Mouse (Mus musculus): Measurements from ENCODE around the gene Abca12.

GRCm38 (mm10) chr1:71341370-71342260, 73.1 kb downstream of the Abca12 start:
- TF ChIP-seq ETS1 (conservative IDR thresholded peaks at IDR 0.05; ENCODE audit: low read depth, low read length) (no peak), CTCF (conservative IDR thresholded peaks at IDR 0.05 in 1 of 2, IDR thresholded peaks at IDR 0.05 in 1 of 2; ENCODE audit: low read depth in 2 of 2, low read length in 2 of 2) (no peak), ZMIZ1 (IDR thresholded peaks at IDR 0.05; ENCODE audit: low read depth, low read length) (no peak), JUND (conservative IDR thresholded peaks at IDR 0.05; ENCODE audit: low read depth, low read length) (no peak), TCF12 (IDR thresholded peaks at IDR 0.05; ENCODE audit: low read depth, low read length) (no peak), POLR2A (IDR thresholded peaks at IDR 0.05; ENCODE audit: low read depth, low read length) (no peak)

Data from CH12.LX (cell line).